Mouse (Mus musculus): ENCODE data around the gene Ubl3. TPM values are rescaled to one million over a fixed set of nuclear protein-coding genes. Genes with fewer than 3 reads are reported as not detected.

Ubl3 gene
- polyA plus RNA-seq, 1 experiment, result 202 TPM

- TF ChIP-seq POLR2A (IDR thresholded peaks at IDR 0.05; ENCODE audit: borderline replicate concordance, insufficient read depth, low read length) (no peak), CTCF (IDR thresholded peaks at IDR 0.05; ENCODE audit: borderline replicate concordance, insufficient read depth, low read depth, low read length) (no peak)
- Histone ChIP-seq H3K4me3 (replicated peaks; ENCODE audit: insufficient read depth, low read depth, low read length) (peak overlapping the region; percentile 83), H3K27me3 (ENCODE audit: control insufficient read depth, insufficient read depth, low read length) (no peaks in the 10 kb centered on the region), H3K4me1 (ENCODE audit: control insufficient read depth, insufficient read depth, low read length) (no peaks in the 10 kb centered on the region), H3K27ac (ENCODE audit: insufficient read depth, low read length) (peak overlapping the region; percentile 92)
- 2% methylated on average over 10 of the region's 10 CpGs for WGBS
- DNase-seq, result peak; percentile 89 to 90
Measured at GRCm38 (mm10) chr5:148489724-148490193, 62.8 kb downstream of the Ubl3 start.

GRCm38 (mm10) chr5:148488891-148489723 is 63.5 kb downstream of the Ubl3 start:
- Histone ChIP-seq H3K27me3 (ENCODE audit: control insufficient read depth, insufficient read depth, low read length) (no peaks in the 10 kb centered on the region), H3K4me3 (replicated peaks; ENCODE audit: insufficient read depth, low read depth, low read length) (peak overlapping the region; percentile 83), H3K4me1 (ENCODE audit: control insufficient read depth, insufficient read depth, low read length) (no peaks in the 10 kb centered on the region), H3K27ac (ENCODE audit: insufficient read depth, low read length) (peak overlapping the region; percentile 92)
- DNase-seq, result peak; percentile 82 to 89
- TF ChIP-seq CTCF (IDR thresholded peaks at IDR 0.05; ENCODE audit: borderline replicate concordance, insufficient read depth, low read depth, low read length), result no peak
- peak; percentile 72; the same call in 1 of the 2 replicates for TF ChIP-seq POLR2A (IDR thresholded peaks at IDR 0.05; ENCODE audit: borderline replicate concordance, insufficient read depth, low read length)
- WGBS, result 5% methylated on average over 13 of the region's 13 CpGs

- H3K4me1 ChIP-seq (ENCODE audit: control insufficient read depth, insufficient read depth, low read length), result peaks cover 9% of the 10 kb centered on the region
- TF ChIP-seq POLR2A (IDR thresholded peaks at IDR 0.05; ENCODE audit: borderline replicate concordance, insufficient read depth, low read length), result no peak
- WGBS, result 86% methylated on average over 11 of the region's 11 CpGs
Measured at GRCm38 (mm10) chr5:148486202-148486601, 66.4 kb downstream of the Ubl3 start.

GRCm38 (mm10) chr5:148481745-148482144 is 70.8 kb downstream of the Ubl3 start:
- Histone ChIP-seq H3K4me1 (ENCODE audit: control insufficient read depth, insufficient read depth, low read length) (peaks cover 9% of the 10 kb centered on the region), H3K27ac (ENCODE audit: insufficient read depth, low read length) (0 out of 2 replicates have a peak overlapping the region, but pooled peaks have one; percentile 61), H3K4me3 (replicated peaks; ENCODE audit: insufficient read depth, low read depth, low read length) (no peak overlapping the region), H3K27me3 (ENCODE audit: control insufficient read depth, insufficient read depth, low read length) (no peaks in the 10 kb centered on the region)
- DNase-seq, result peak; percentile 40 to 51
- 33% methylated on average over 3 of the region's 3 CpGs for WGBS
- TF ChIP-seq POLR2A (IDR thresholded peaks at IDR 0.05; ENCODE audit: borderline replicate concordance, insufficient read depth, low read length) (no peak), CTCF (IDR thresholded peaks at IDR 0.05; ENCODE audit: borderline replicate concordance, insufficient read depth, low read depth, low read length) (no peak)

More at GRCm38 (mm10) chr5:148486202-148486601, 66.4 kb downstream of the Ubl3 start:
- no peak for DNase-seq
- H3K27me3 ChIP-seq (ENCODE audit: control insufficient read depth, insufficient read depth, low read length), result no peaks in the 10 kb centered on the region
- no peak overlapping the region for H3K27ac ChIP-seq (ENCODE audit: insufficient read depth, low read length)
- H3K4me3 ChIP-seq (replicated peaks; ENCODE audit: insufficient read depth, low read depth, low read length), result no peak overlapping the region

GRCm38 (mm10) chr5:148474346-148474745 is 78.2 kb downstream of the Ubl3 start:
- WGBS, result 83% methylated on average over 7 of the region's 7 CpGs

GRCm38 (mm10) chr5:148468626-148469441 is 83.8 kb downstream of the Ubl3 start:
- no peaks in the 10 kb centered on the region for H3K4me1 ChIP-seq (ENCODE audit: control insufficient read depth, insufficient read depth, low read length)
- H3K27ac ChIP-seq (ENCODE audit: insufficient read depth, low read length), result no peak overlapping the region
- 46% methylated on average over 14 of the region's 14 CpGs for WGBS
- no peaks in the 10 kb centered on the region for H3K27me3 ChIP-seq (ENCODE audit: control insufficient read depth, insufficient read depth, low read length)
- no peak for DNase-seq
- TF ChIP-seq CTCF (IDR thresholded peaks at IDR 0.05; ENCODE audit: borderline replicate concordance, insufficient read depth, low read depth, low read length), result no peak
- TF ChIP-seq POLR2A (IDR thresholded peaks at IDR 0.05; ENCODE audit: borderline replicate concordance, insufficient read depth, low read length), result no peak
- no peak overlapping the region for H3K4me3 ChIP-seq (replicated peaks; ENCODE audit: insufficient read depth, low read depth, low read length)

More at GRCm38 (mm10) chr5:148474346-148474745, 78.2 kb downstream of the Ubl3 start:
- TF ChIP-seq CTCF (IDR thresholded peaks at IDR 0.05; ENCODE audit: borderline replicate concordance, insufficient read depth, low read depth, low read length), result no peak
- no peak for TF ChIP-seq POLR2A (IDR thresholded peaks at IDR 0.05; ENCODE audit: borderline replicate concordance, insufficient read depth, low read length)
- DNase-seq, result no peak
- Histone ChIP-seq H3K4me1 (ENCODE audit: control insufficient read depth, insufficient read depth, low read length) (no peaks in the 10 kb centered on the region), H3K4me3 (replicated peaks; ENCODE audit: insufficient read depth, low read depth, low read length) (no peak overlapping the region), H3K27me3 (ENCODE audit: control insufficient read depth, insufficient read depth, low read length) (no peaks in the 10 kb centered on the region), H3K27ac (ENCODE audit: insufficient read depth, low read length) (no peak overlapping the region)

GRCm38 (mm10) chr5:148466933-148467607 is 85.5 kb downstream of the Ubl3 start:
- DNase-seq, result no peak
- H3K4me3 ChIP-seq (replicated peaks; ENCODE audit: insufficient read depth, low read depth, low read length), result no peak overlapping the region
- no peaks in the 10 kb centered on the region for H3K27me3 ChIP-seq (ENCODE audit: control insufficient read depth, insufficient read depth, low read length)
- no peak overlapping the region for H3K27ac ChIP-seq (ENCODE audit: insufficient read depth, low read length)
- no peaks in the 10 kb centered on the region for H3K4me1 ChIP-seq (ENCODE audit: control insufficient read depth, insufficient read depth, low read length)
- 67% methylated on average over 8 of the region's 8 CpGs for WGBS
- TF ChIP-seq POLR2A (IDR thresholded peaks at IDR 0.05; ENCODE audit: borderline replicate concordance, insufficient read depth, low read length) (no peak), CTCF (IDR thresholded peaks at IDR 0.05; ENCODE audit: borderline replicate concordance, insufficient read depth, low read depth, low read length) (no peak)

All from cerebellum, adult 2 months (tissue).